Mouse (Mus musculus) thymus, postnatal 10 days (tissue): ENCODE measurements at regions not wholly inside any gene's neighbourhood (a gene's known extent, or its start where the extent isn't known, plus 50 kb on each side); places are given as distances from the start of the nearest gene placed in this dataset.

Experiments
- DNase-seq, 2 experiments: peaks; one replicate each; pipeline ENCODE4 v3.0.0; 2021; ENCODE audit warnings: low spot score in 2 of 2

DNA sequence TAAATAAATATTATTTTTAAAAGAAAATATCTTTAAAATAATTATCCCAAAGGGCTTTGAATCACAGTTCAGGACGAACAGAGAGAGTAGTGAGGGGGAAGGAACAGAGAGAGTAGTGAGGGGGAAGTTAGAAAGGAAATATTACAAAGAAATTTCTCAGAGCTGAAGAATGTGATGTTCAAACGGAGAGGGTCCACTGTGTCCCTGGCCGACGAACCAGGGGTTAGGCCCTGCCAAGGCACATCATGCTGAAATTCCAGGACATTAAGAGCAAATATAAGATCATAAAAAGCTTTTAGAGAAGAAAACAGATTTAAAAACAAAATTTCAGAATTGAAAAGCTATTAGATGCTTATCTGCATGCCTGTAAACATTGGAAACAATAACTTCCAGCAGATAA lies 61.6 kb downstream of the Skor1 start:
- no peak for DNase-seq

DNA sequence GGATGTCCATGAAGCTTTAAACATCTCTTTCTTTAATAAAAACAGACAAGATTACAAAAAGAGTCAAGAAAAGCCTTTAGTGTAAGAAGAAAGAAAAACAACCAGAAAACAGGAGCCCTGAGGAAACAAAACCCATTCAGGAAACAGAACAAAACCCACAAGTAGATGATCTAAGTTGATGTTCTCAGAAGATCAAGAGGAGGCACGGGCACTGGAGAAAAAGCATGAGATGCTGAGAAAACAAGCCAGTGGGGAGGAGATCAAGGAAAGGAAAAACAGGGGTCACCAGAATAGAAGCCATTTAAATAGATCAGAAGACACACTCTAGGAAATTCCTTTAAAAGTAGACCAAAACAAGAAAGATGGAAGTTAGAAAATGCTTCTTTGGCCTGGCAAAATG lies 62.1 kb downstream of the Skor1 start:
- DNase-seq = no peak

DNA sequence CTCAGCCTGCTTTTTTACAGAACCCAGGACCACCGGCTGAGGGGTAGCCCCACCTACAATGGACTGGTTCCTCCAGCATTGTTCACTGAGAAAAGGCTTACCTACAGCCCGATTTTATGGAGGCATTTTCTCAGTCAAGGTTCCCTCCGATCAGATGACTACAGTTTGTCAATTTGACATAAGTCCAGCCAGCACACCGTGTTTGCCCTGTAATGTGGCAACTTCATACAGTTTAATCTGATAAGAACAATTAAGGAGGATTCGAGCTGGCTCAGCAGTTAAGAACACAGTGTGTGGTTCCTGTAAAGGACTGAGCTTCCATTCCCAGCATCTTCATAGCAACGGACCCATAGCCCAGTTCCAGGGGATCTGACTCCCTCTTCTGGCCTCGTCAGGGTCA lies 65.9 kb downstream of the Skor1 start:
- DNase-seq = no peak

GRCm38 (mm10) chr9:63082311-63082710 lies 66.5 kb downstream of the Skor1 start:
- no peak for DNase-seq

- no peak for DNase-seq
Observed at GRCm38 (mm10) chr9:63080406-63080805, 68.4 kb downstream of the Skor1 start.

- no peak for DNase-seq
Observed at GRCm38 (mm10) chr9:63075252-63075651, 73.5 kb downstream of the Skor1 start.

DNA sequence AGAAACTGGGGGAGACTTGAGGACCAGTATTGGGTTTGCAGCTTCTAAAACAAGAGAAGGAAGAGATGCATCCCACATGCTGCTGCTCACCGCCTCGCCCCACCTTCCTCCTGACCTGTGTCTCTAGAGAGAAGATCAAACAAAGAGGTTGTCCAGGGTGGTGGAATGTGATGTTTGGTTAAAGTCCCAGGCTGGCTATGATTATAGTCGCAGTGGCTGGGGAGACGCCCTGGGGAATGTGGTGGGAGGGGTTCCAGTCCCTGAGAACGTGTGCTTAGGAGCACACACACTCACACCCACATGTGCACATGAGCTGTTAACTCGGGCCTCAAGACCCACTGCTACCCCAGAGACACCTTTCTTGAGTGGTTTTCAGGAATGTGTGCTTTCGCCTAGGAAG lies 74.0 kb downstream of the Skor1 start:
- DNase-seq = no peak

- no peak for DNase-seq
Observed at GRCm38 (mm10) chr9:63074023-63074750, 74.6 kb downstream of the Skor1 start.

DNA sequence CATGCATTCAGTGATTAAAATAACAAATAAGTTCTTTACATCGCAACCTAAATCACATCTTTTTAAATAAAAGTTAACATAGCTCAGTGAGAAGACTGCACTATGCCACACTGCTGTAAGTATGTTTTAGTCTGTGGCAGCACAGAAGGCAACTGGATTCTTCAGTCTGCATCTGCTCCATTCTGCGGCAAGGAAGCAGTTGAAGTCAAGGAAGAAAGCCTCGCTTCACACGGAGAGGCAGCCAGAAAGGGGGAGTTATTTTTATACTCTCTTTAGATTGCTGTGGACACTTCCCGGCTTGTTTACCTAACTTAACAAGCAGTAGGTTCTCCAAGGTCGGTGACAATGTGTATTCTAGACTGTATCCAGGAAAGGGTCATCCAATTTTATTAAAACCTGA lies 77.7 kb downstream of the Skor1 start:
- no peak for DNase-seq

GRCm38 (mm10) chr9:63069919-63070318 lies 78.8 kb downstream of the Skor1 start:
- no peak for DNase-seq

DNA sequence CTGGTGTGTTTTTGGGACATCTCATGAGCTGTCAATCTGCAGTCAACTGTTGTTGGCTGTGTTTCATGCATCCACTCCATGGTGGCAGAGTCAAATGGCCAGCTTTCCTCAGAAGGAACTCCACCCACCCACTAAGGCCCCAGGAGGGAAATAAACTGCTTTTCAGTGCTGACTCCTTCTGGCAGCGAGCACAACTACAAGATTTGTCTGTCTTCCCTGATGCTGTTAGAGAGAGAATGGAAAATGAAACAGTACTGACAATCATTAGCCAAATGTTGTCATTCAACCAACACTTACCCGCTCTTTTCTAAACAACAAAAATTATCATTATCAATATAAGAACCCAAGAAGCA lies 79.3 kb upstream of the Pias1 start:
- no peak for DNase-seq

DNA sequence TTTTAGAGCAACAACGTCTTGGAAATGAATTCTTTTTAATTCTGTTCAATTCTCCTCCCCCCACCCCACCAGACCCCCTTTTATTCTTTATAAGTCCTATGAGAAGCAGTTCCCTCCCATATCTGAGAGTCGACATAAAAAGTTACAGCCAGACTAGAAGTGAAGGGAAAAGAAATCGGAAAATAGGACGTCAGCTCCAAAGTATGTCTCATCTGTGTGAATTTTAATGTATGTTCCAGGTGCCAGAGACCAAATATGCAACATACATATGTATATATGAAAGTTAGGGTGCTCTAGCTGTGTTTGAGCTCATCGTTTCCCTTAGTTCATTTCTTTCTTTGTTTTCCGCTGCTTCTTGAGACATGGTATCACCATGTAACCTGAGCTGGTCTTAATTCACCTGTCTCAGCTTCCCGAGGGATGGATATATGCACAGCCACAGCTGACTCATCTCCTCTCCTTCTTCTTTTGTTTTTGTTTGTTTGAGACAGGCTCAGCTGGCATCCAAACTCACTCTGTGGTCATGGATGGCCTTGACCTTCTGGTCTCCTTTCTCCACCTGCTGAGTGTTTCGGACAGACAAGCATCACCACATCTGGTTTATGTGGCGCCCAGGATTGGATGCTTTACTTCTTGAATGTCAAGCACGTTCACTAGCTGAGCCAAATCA lies 78.8 kb upstream of the Pias1 start:
- no peak for DNase-seq

DNA sequence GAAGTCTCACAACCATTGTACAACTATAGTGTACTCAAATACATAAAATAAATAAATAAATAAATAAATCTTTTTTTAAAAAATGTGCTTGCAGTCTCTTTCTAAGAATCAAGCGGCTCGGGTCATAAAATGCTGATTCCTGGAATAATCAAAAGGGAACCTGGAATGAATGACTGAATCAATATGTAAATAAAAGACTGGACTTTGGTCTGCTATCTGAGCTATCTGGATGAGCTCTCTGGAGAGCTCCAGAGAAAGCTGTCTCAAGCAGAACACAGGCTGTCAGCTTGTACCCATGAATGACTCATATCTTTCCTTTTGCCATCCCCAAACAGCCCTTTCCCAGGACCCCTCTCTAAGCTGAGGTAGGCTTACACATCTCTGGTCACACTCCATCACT lies 75.8 kb upstream of the Pias1 start:
- no peak for DNase-seq

DNA sequence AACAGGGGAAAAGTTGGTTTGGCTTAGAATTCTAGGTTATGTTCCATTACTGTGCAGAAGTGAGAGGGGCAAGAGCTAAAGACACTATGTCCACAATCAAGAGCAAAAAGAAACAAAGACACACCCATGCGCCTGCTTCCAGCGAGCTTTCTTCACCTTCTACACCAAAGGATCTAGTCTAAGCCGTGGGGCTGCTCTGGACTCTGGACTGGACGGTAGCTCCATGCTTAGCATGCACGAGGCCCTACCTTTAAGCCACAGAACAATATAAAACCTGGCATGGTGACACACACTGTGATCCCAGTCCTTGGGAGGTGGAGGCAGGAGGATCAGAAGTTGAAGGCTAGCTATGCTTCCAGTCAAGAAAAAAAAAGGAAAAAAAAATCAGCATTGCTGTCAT lies 73.0 kb upstream of the Pias1 start:
- DNase-seq = no peak

- DNase-seq = peak in 1 of 2 experiments; percentile 3
Observed at GRCm38 (mm10) chr9:63059234-63059842, 71.6 kb upstream of the Pias1 start.

DNA sequence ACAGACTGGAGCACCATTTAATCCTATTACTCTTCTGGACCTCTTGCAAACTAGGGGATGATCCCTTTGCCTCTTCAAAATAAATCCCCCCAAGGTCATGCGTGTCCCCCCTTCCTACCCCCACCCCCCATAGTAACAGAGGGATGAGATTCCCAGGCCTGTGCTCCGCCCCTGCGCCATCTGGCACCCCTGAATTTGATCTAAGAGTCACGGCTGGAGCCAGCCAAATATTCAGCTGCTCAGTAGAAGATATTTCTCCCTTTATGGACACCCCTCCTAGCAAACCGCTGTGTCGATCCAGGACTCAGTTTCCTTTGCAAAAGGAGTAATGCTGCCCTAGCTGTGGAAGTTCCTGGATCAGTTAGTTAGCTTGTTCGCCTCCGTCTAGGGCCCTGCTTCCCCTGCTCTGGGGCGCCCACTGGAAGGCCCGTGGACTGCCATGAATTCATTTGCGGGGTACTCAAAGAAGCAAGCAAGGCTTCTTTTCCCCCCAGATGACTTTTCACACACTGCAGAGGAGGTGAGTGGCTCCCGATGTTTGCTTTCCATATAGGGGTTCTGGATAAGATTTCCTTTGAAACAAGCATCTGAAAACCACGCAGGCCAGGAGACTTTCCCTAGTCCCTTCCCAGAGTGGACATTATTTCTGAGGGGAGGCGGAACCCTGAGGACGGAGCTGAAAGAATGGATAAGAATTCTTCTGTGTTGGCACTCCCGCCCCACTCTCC lies 70.9 kb upstream of the Pias1 start:
- no peak for DNase-seq

- DNase-seq = no peak
Observed at GRCm38 (mm10) chr9:63056695-63057349, 69.1 kb upstream of the Pias1 start.

- no peak for DNase-seq
Observed at GRCm38 (mm10) chr9:63052181-63052580, 64.5 kb upstream of the Pias1 start.

- no peak for DNase-seq
Observed at GRCm38 (mm10) chr9:63051631-63052030, 63.9 kb upstream of the Pias1 start.

- no peak for DNase-seq
Observed at GRCm38 (mm10) chr9:63049290-63049689, 61.6 kb upstream of the Pias1 start.

DNA sequence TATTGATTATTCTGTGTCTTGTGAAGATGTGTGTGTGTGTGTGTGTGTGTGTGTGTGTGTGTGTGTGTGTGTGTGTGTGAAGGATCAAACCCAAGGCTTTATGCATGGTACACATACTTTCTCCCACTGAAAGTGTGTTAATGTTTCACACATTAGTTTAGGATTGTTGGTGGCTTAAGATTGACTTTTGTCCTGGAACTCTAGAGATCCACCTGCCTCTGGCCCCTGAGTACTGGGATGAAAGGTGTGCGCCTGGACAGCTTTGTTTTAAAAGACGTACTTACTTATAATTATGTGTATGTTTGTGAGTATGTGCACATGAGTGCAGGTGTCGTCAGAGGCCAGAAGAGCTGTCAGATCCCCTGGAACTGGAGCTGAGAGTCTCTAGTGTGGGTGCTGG lies 59.3 kb upstream of the Pias1 start:
- no peak for DNase-seq

GRCm38 (mm10) chr9:63045531-63045930 lies 57.8 kb upstream of the Pias1 start:
- DNase-seq = no peak
